Mouse (Mus musculus) MEL (cell line): ENCODE results near the gene Vmn1r101.
"Not testable (repeated sequence)": the region's sequence is repeated elsewhere in the genome, so short reads cannot be mapped to it uniquely, and the experiment has no call there.

Experiments used
- CTCF ChIP-seq, 3 experiments: IDR thresholded peaks in 2 of 3; conservative IDR thresholded peaks in 1 of 3; 2 replicates each; pipeline ENCODE4 v1.5.1; 2011 to 2012; ENCODE audit warnings: low read length in 3 of 3, low read depth in 2 of 3, mild to moderate bottlenecking in 2 of 3, improper control_type of control experiment in 1 of 3, inconsistent platforms in 1 of 3, mixed read lengths in 1 of 3, moderate library complexity in 1 of 3; ENCODE audit not compliant: control insufficient read depth in 1 of 3, insufficient read depth in 1 of 3, poor library complexity in 1 of 3, severe bottlenecking in 1 of 3
- NRF1 ChIP-seq: IDR thresholded peaks from 2 replicates; pipeline ENCODE4 v1.6.1; 2014; ENCODE audit warnings: low read depth, mild to moderate bottlenecking, inconsistent platforms, low read length, improper control_type of control experiment, moderate library complexity; ENCODE audit not compliant: poor library complexity, insufficient read depth, severe bottlenecking

DNA sequence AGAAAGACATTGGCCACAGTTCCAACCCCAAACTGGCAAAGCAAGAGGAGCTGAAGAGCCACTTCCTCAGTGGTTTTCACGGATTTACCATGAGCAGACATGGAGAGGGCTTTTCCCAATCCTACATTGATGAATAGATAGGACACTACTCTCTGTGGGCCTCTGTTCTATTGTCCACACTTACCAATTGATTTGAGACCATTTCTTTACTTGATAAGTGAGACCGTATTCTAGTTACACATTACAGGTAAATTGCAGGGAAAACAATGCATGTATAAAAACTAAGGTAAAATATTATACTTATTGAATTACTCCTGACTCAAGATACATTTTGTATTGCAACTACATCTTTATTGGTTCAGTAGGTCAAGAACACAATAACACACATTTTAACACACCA is at the start of gene Vmn1r101:
- TF ChIP-seq CTCF (IDR thresholded peaks at IDR 0.05 in 2 of 3, conservative IDR thresholded peaks at IDR 0.05 in 1 of 3; ENCODE audit: control insufficient read depth in 1 of 3, insufficient read depth in 1 of 3, low read depth in 2 of 3, low read length in 3 of 3, poor library complexity in 1 of 3, severe bottlenecking in 1 of 3); NRF1: not testable (repeated sequence)
